Mouse (Mus musculus) lung, embryonic 15.5 days (tissue): ENCODE results near the gene Olfr522. TPM values are rescaled to one million over a fixed set of nuclear protein-coding genes. Genes with fewer than 3 reads are reported as not detected.

Experiments used
- ATAC-seq: fragments of 200-750 bp; cut with Nextera tagmentation; 2 replicates; pipeline ENCODE4 v1.8.0; 2017; ENCODE audit warnings: moderate number of reproducible peaks, borderline replicate concordance; ENCODE audit not compliant: low FRiP score, low TSS enrichment; ENCODE audit errors: extremely low read depth
- H3K27ac ChIP-seq: fragments of 300-500 bp; sonication (generic); 2 replicates; pipeline ENCODE4 v1.5.1; 2015; ENCODE audit warnings: moderate library complexity, mild to moderate bottlenecking, inconsistent platforms
- H3K27me3 ChIP-seq: fragments of 300-500 bp; sonication (generic); 2 replicates; pipeline ENCODE4 v1.6.1; 2015; ENCODE audit warnings: inconsistent platforms
- H3K36me3 ChIP-seq: fragments of 300-500 bp; sonication (generic); 2 replicates; pipeline ENCODE4 v1.6.1; 2015; ENCODE audit warnings: inconsistent platforms
- H3K4me1 ChIP-seq: fragments of 300-500 bp; sonication (generic); 2 replicates; pipeline ENCODE4 v1.6.1; 2015; ENCODE audit warnings: inconsistent platforms
- H3K4me2 ChIP-seq: fragments of 300-500 bp; sonication (generic); 2 replicates; pipeline ENCODE4 v1.6.1; 2015; ENCODE audit warnings: inconsistent platforms, mild to moderate bottlenecking, moderate library complexity
- H3K4me3 ChIP-seq: fragments of 300-500 bp; sonication (generic); 2 replicates; pipeline ENCODE4 v1.5.1; 2015; ENCODE audit warnings: mild to moderate bottlenecking, inconsistent platforms
- H3K9ac ChIP-seq: fragments of 300-500 bp; sonication (generic); 2 replicates; pipeline ENCODE4 v1.6.1; 2015; ENCODE audit warnings: inconsistent platforms
- H3K9me3 ChIP-seq: fragments of 300-500 bp; sonication (generic); 2 replicates; pipeline ENCODE4 v1.6.1; 2016; ENCODE audit warnings: inconsistent platforms
- WGBS: fragments of 180-500 bp; shearing (Covaris S2); methylation state at CpG from one replicate; pipeline ENCODE4 v1.1.7; 2015; 5-methylcytosine and 5-hydroxymethylcytosine counted together
- polyA plus RNA-seq: library from polyadenylated mRNA; unstranded; fragments of >200 nt; fragmentation: Nextera tagmentation; extraction: Ambion mirVana; gene quantifications from 2 replicates; pipeline ENCODE4 v1.2.1, GENCODE M21; 2015

Olfr522 gene
- not detected in 2 replicates for polyA plus RNA-seq

GRCm38 (mm10) chr7:140164664-140165063, at the start of gene Olfr522:
Gene Olfr522 (minus strand): TSS chr7:140164764.
- Histone ChIP-seq H3K27me3 (no peaks in the 10 kb centered on the region), H3K9me3 (no peaks in the 10 kb centered on the region), H3K4me1 (no peaks in the 10 kb centered on the region), H3K27ac (no peak within 1 kb of the TSS), H3K4me3 (no peak within 1 kb of the TSS), H3K9ac (no peak within 1 kb of the TSS), H3K36me3 (no peaks in the 10 kb centered on the region), H3K4me2 (no peak within 1 kb of the TSS)
- WGBS, result 67% methylated on average over 7 of the region's 7 CpGs
- ATAC-seq, result no peak

GRCm38 (mm10) chr7:140213841-140214240, 49.3 kb upstream of the Olfr522 start:
- Histone ChIP-seq H3K36me3 (no peaks in the 10 kb centered on the region), H3K9ac (no peak overlapping the region), H3K27ac (no peak overlapping the region), H3K4me2 (no peak overlapping the region), H3K4me1 (no peaks in the 10 kb centered on the region), H3K4me3 (no peak overlapping the region), H3K27me3 (no peaks in the 10 kb centered on the region), H3K9me3 (no peaks in the 10 kb centered on the region)
- no peak for ATAC-seq
- WGBS, result 57% methylated on average over 5 of the region's 5 CpGs

GRCm38 (mm10) chr7:140208677-140209076, 44.1 kb upstream of the Olfr522 start:
- Histone ChIP-seq H3K4me1 (no peaks in the 10 kb centered on the region), H3K9ac (no peak overlapping the region), H3K27ac (no peak overlapping the region), H3K27me3 (no peaks in the 10 kb centered on the region), H3K4me2 (no peak overlapping the region), H3K4me3 (no peak overlapping the region), H3K9me3 (no peaks in the 10 kb centered on the region), H3K36me3 (no peaks in the 10 kb centered on the region)
- no peak for ATAC-seq
- WGBS, result 32% methylated on average over 3 of the region's 3 CpGs

GRCm38 (mm10) chr7:140208153-140208552, 43.6 kb upstream of the Olfr522 start:
- ATAC-seq, result no peak
- Histone ChIP-seq H3K27me3 (no peaks in the 10 kb centered on the region), H3K27ac (no peak overlapping the region)

GRCm38 (mm10) chr7:140206904-140207303, 42.3 kb upstream of the Olfr522 start:
- no peaks in the 10 kb centered on the region for H3K9me3 ChIP-seq
- no peak overlapping the region for H3K4me2 ChIP-seq
- 77% methylated on average over 3 of the region's 3 CpGs for WGBS
- no peak overlapping the region for H3K9ac ChIP-seq
- no peaks in the 10 kb centered on the region for H3K27me3 ChIP-seq
- no peaks in the 10 kb centered on the region for H3K36me3 ChIP-seq
- no peak overlapping the region for H3K27ac ChIP-seq
- no peaks in the 10 kb centered on the region for H3K4me1 ChIP-seq
- no peak for ATAC-seq
- H3K4me3 ChIP-seq, result no peak overlapping the region

More at GRCm38 (mm10) chr7:140208153-140208552, 43.6 kb upstream of the Olfr522 start:
- H3K9ac ChIP-seq, result no peak overlapping the region
- no peaks in the 10 kb centered on the region for H3K4me1 ChIP-seq
- no peak overlapping the region for H3K4me2 ChIP-seq
- no peak overlapping the region for H3K4me3 ChIP-seq
- WGBS, result 45% methylated on average over 8 of the region's 8 CpGs
- no peaks in the 10 kb centered on the region for H3K9me3 ChIP-seq
- no peaks in the 10 kb centered on the region for H3K36me3 ChIP-seq

- Histone ChIP-seq H3K9me3 (no peaks in the 10 kb centered on the region), H3K36me3 (no peaks in the 10 kb centered on the region), H3K4me2 (no peak within 1 kb of the TSS), H3K27me3 (no peaks in the 10 kb centered on the region), H3K4me1 (no peaks in the 10 kb centered on the region), H3K9ac (no peak within 1 kb of the TSS), H3K4me3 (no peak within 1 kb of the TSS), H3K27ac (no peak within 1 kb of the TSS)
- no peak for ATAC-seq
Observed at GRCm38 (mm10) chr7:140205864-140206263, 41.3 kb upstream of the Olfr522 start, which contains the start of gene Olfr524. Gene Olfr524 (minus strand): TSS chr7:140205964.

- H3K9me3 ChIP-seq, result no peaks in the 10 kb centered on the region
- H3K27me3 ChIP-seq, result no peaks in the 10 kb centered on the region
- H3K9ac ChIP-seq, result no peak overlapping the region
- no peaks in the 10 kb centered on the region for H3K36me3 ChIP-seq
- ATAC-seq, result no peak
- no peaks in the 10 kb centered on the region for H3K4me1 ChIP-seq
- no peak overlapping the region for H3K27ac ChIP-seq
- no peak overlapping the region for H3K4me3 ChIP-seq
- WGBS, result 89% methylated on average over 4 of the region's 4 CpGs
- H3K4me2 ChIP-seq, result no peak overlapping the region
Observed at GRCm38 (mm10) chr7:140201090-140201489, 36.5 kb upstream of the Olfr522 start.

GRCm38 (mm10) chr7:140196002-140196401, 31.4 kb upstream of the Olfr522 start:
- 77% methylated on average over 8 of the region's 8 CpGs for WGBS
- no peaks in the 10 kb centered on the region for H3K27me3 ChIP-seq
- no peak overlapping the region for H3K4me3 ChIP-seq
- H3K36me3 ChIP-seq, result no peaks in the 10 kb centered on the region
- no peak for ATAC-seq
- H3K9me3 ChIP-seq, result no peaks in the 10 kb centered on the region
- no peak overlapping the region for H3K27ac ChIP-seq
- H3K9ac ChIP-seq, result no peak overlapping the region
- no peak overlapping the region for H3K4me2 ChIP-seq
- H3K4me1 ChIP-seq, result no peaks in the 10 kb centered on the region

GRCm38 (mm10) chr7:140194031-140194430, 29.5 kb upstream of the Olfr522 start:
- Histone ChIP-seq H3K36me3 (no peaks in the 10 kb centered on the region), H3K27ac (no peak overlapping the region), H3K4me1 (no peaks in the 10 kb centered on the region), H3K4me2 (no peak overlapping the region), H3K9me3 (no peaks in the 10 kb centered on the region), H3K27me3 (no peaks in the 10 kb centered on the region), H3K4me3 (no peak overlapping the region), H3K9ac (no peak overlapping the region)
- WGBS, result 77% methylated on average over 4 of the region's 4 CpGs
- no peak for ATAC-seq

- WGBS, result 77% methylated on average over 2 of the region's 2 CpGs
- no peaks in the 10 kb centered on the region for H3K36me3 ChIP-seq
- no peak for ATAC-seq
- H3K9ac ChIP-seq, result no peak overlapping the region
- no peaks in the 10 kb centered on the region for H3K9me3 ChIP-seq
- no peak overlapping the region for H3K4me3 ChIP-seq
- H3K4me2 ChIP-seq, result no peak overlapping the region
- H3K27me3 ChIP-seq, result no peaks in the 10 kb centered on the region
- H3K27ac ChIP-seq, result no peak overlapping the region
- no peaks in the 10 kb centered on the region for H3K4me1 ChIP-seq
Observed at GRCm38 (mm10) chr7:140192851-140193250, 28.3 kb upstream of the Olfr522 start.

- Histone ChIP-seq H3K4me1 (no peaks in the 10 kb centered on the region), H3K4me2 (no peak overlapping the region), H3K27me3 (no peaks in the 10 kb centered on the region), H3K36me3 (no peaks in the 10 kb centered on the region), H3K27ac (no peak overlapping the region), H3K9ac (no peak overlapping the region), H3K9me3 (no peaks in the 10 kb centered on the region), H3K4me3 (no peak overlapping the region)
- no peak for ATAC-seq
- 42% methylated on average over 2 of the region's 2 CpGs for WGBS
Observed at GRCm38 (mm10) chr7:140192445-140192844, 27.9 kb upstream of the Olfr522 start.

GRCm38 (mm10) chr7:140190435-140190834, 25.9 kb upstream of the Olfr522 start:
- Histone ChIP-seq H3K9ac (no peak overlapping the region), H3K4me1 (no peaks in the 10 kb centered on the region), H3K4me3 (no peak overlapping the region), H3K9me3 (no peaks in the 10 kb centered on the region), H3K4me2 (no peak overlapping the region), H3K27me3 (no peaks in the 10 kb centered on the region), H3K36me3 (no peaks in the 10 kb centered on the region), H3K27ac (no peak overlapping the region)
- no peak for ATAC-seq
- WGBS, result 94% methylated on average over 1 of the region's 1 CpGs
